Mouse (Mus musculus): Measurements from ENCODE around the gene Rinl. TPM values are rescaled to one million over a fixed set of nuclear protein-coding genes. Genes with fewer than 3 reads are reported as not detected.
A peak's percentile ranks its signal among the peaks of the same experiment; 100 is the strongest.

The Rinl gene
- polyA plus RNA-seq, 1 experiment = 7.1 TPM

GRCm38 (mm10) chr7:28829821-28830220 is 41.1 kb downstream of the Rinl start:
- Histone ChIP-seq H3K27me3 (ENCODE audit: control insufficient read depth, insufficient read depth, low read length) (no peaks in the 10 kb centered on the region), H3K36me3 (ENCODE audit: control insufficient read depth, insufficient read depth, low read length) (peaks cover 16% of the 10 kb centered on the region), H3K27ac (ENCODE audit: insufficient read depth, low read depth, low read length) (no peak overlapping the region), H3K4me1 (ENCODE audit: control insufficient read depth, insufficient read depth, insufficient read length, low read length) (peaks cover 26% of the 10 kb centered on the region), H3K4me3 (ENCODE audit: low read depth, low read length) (no peak overlapping the region)
- no peak for TF ChIP-seq CTCF (IDR thresholded peaks at IDR 0.05; ENCODE audit: extremely low read depth, insufficient read length, insufficient replicate concordance, low read depth, low read length)
- WGBS = 82% methylated on average over 8 of the region's 8 CpGs

GRCm38 (mm10) chr7:28830981-28831380 is 42.2 kb downstream of the Rinl start:
- TF ChIP-seq POLR2A (IDR thresholded peaks at IDR 0.05; ENCODE audit: low read depth, low read length) (no peak), CTCF (IDR thresholded peaks at IDR 0.05; ENCODE audit: extremely low read depth, insufficient read length, insufficient replicate concordance, low read depth, low read length) (no peak)
- peak overlapping the region; percentile 99 for H3K27ac ChIP-seq (ENCODE audit: insufficient read depth, low read depth, low read length)
- peaks cover 26% of the 10 kb centered on the region for H3K4me1 ChIP-seq (ENCODE audit: control insufficient read depth, insufficient read depth, insufficient read length, low read length)
- H3K27me3 ChIP-seq (ENCODE audit: control insufficient read depth, insufficient read depth, low read length) = no peaks in the 10 kb centered on the region
- peaks cover 21% of the 10 kb centered on the region for H3K36me3 ChIP-seq (ENCODE audit: control insufficient read depth, insufficient read depth, low read length)
- 31% methylated on average over 5 of the region's 5 CpGs for WGBS
- peak overlapping the region; percentile 47 for H3K4me3 ChIP-seq (ENCODE audit: low read depth, low read length)

DNA sequence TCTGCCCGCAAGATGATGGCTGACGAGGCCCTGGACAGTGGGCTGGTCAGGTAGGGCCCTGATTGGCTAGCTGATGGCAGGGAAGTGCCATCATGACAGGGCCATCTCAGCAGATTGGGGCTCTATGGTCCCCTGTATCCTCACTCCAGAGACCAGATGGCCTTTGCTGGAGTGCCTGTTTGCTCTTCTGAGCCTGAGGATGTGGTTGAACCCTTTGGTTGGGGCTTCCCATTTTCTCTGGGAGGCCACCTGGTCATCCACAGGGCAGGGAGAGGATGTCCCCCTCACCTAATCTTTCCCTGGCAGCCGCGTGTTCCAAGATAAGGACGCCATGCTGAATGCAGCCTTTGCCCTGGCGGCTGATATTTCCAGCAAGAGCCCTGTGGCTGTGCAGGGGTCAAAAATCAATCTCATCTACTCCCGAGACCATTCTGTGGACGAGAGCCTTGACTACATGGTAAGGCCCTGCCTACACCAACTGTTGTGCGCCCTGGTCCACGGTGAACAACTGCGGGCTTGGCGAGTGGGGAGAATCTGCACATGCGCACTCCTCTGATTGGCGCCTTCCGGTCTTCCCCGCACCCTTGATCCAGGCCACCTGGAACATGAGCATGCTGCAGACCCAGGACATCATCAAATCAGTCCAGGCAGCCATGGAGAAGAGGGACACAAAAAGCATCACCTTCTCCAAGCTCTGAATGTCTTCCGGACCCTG is 42.8 kb downstream of the Rinl start:
- no peaks in the 10 kb centered on the region for H3K27me3 ChIP-seq (ENCODE audit: control insufficient read depth, insufficient read depth, low read length)
- peak overlapping the region; percentile 47 for H3K4me3 ChIP-seq (ENCODE audit: low read depth, low read length)
- H3K36me3 ChIP-seq (ENCODE audit: control insufficient read depth, insufficient read depth, low read length) = peaks cover 26% of the 10 kb centered on the region
- no peak for TF ChIP-seq CTCF (IDR thresholded peaks at IDR 0.05; ENCODE audit: extremely low read depth, insufficient read length, insufficient replicate concordance, low read depth, low read length)
- no peak; the same call in 1 of the 2 replicates for TF ChIP-seq POLR2A (IDR thresholded peaks at IDR 0.05; ENCODE audit: low read depth, low read length)
- peak overlapping the region; percentile 99 for H3K27ac ChIP-seq (ENCODE audit: insufficient read depth, low read depth, low read length)
- WGBS = 35% methylated on average over 17 of the region's 17 CpGs
- peaks cover 23% of the 10 kb centered on the region for H3K4me1 ChIP-seq (ENCODE audit: control insufficient read depth, insufficient read depth, insufficient read length, low read length)

DNA sequence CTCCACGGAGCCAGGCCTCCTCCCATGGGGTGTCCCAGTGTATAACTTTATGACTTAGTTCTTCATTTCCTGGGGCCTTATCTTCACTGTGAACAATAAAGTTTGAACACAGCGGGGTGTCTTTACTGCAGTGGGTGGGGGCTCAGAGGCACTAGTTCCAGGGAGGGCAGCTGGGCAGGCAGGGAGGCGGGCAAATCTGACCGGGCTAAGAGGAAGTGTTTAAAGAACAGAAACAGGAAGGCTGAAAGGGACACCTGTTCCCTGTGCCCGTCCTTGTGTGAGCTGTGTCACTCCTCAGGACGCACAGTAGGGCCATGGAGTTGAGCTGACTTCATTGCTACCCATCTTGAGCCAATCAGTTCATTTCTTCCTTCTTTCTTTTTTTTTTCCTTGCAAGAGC is 43.4 kb downstream of the Rinl start:
- H3K27me3 ChIP-seq (ENCODE audit: control insufficient read depth, insufficient read depth, low read length) = no peaks in the 10 kb centered on the region
- peaks cover 22% of the 10 kb centered on the region for H3K4me1 ChIP-seq (ENCODE audit: control insufficient read depth, insufficient read depth, insufficient read length, low read length)
- H3K36me3 ChIP-seq (ENCODE audit: control insufficient read depth, insufficient read depth, low read length) = peaks cover 32% of the 10 kb centered on the region
- H3K27ac ChIP-seq (ENCODE audit: insufficient read depth, low read depth, low read length) = peak overlapping the region; percentile 99
- peak overlapping the region; percentile 47 for H3K4me3 ChIP-seq (ENCODE audit: low read depth, low read length)
- TF ChIP-seq CTCF (IDR thresholded peaks at IDR 0.05; ENCODE audit: extremely low read depth, insufficient read length, insufficient replicate concordance, low read depth, low read length) (no peak), POLR2A (IDR thresholded peaks at IDR 0.05; ENCODE audit: low read depth, low read length) (peak; percentile 74)
- WGBS = 19% methylated on average over 6 of the region's 6 CpGs

DNA sequence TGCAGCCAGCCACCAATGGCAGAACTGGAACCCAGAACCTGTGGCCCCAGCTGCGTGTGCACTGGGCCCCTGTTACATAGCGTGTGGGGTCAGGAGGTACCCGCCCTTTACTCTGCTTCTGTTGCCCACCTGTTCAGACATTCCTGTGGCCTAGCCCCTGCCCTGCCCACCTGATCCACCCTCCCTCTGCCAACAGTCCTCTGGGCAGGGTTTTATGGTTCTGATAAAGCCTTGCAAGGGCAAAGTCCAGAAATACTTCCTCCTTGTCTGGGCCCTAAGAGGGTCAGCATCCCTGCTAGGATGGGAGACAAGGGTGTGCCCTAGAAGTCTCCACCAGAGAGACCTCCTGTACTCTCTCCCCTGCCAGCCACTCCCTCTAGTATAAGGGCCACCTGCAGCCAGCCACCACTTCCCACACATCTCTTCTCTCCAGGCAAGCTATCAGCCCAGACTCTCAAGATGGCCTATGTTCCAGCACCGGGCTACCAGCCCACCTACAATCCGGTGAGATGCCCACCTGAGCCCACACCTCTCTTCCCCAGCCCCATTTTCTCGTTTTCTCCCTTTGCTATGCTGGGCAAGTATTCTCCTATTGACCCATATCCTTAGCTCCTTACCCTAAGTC is 45.1 kb downstream of the Rinl start, which contains the start of gene Lgals4:
Gene Lgals4, plus strand, starts transcription at position 132 of the 625 bp plus-strand sequence.
- 32% methylated on average over 6 of the region's 6 CpGs for WGBS

GRCm38 (mm10) chr7:28836936-28837335 is 48.2 kb downstream of the Rinl start:
- TF ChIP-seq CTCF (IDR thresholded peaks at IDR 0.05; ENCODE audit: extremely low read depth, insufficient read length, insufficient replicate concordance, low read depth, low read length) (no peak), POLR2A (IDR thresholded peaks at IDR 0.05; ENCODE audit: low read depth, low read length) (no peak)
- Histone ChIP-seq H3K27me3 (ENCODE audit: control insufficient read depth, insufficient read depth, low read length) (no peaks in the 10 kb centered on the region), H3K4me1 (ENCODE audit: control insufficient read depth, insufficient read depth, insufficient read length, low read length) (peaks cover 15% of the 10 kb centered on the region), H3K36me3 (ENCODE audit: control insufficient read depth, insufficient read depth, low read length) (peaks cover 51% of the 10 kb centered on the region), H3K27ac (ENCODE audit: insufficient read depth, low read depth, low read length) (peak overlapping the region; percentile 96), H3K4me3 (ENCODE audit: low read depth, low read length) (peak overlapping the region; percentile 60)
- WGBS = 40% methylated on average over 5 of the region's 5 CpGs

More for the DNA sequence above, 45.1 kb downstream of the Rinl start, which contains the start of gene Lgals4:
- H3K36me3 ChIP-seq (ENCODE audit: control insufficient read depth, insufficient read depth, low read length) = peaks cover 39% of the 10 kb centered on the region
- H3K27ac ChIP-seq (ENCODE audit: insufficient read depth, low read depth, low read length) = peak within 1 kb of the TSS; percentile 99
- H3K4me1 ChIP-seq (ENCODE audit: control insufficient read depth, insufficient read depth, insufficient read length, low read length) = peaks cover 22% of the 10 kb centered on the region
- TF ChIP-seq POLR2A (IDR thresholded peaks at IDR 0.05; ENCODE audit: low read depth, low read length) (peak; percentile 92), CTCF (IDR thresholded peaks at IDR 0.05; ENCODE audit: extremely low read depth, insufficient read length, insufficient replicate concordance, low read depth, low read length) (no peak)
- H3K4me3 ChIP-seq (ENCODE audit: low read depth, low read length) = peak within 1 kb of the TSS; percentile 75
- no peaks in the 10 kb centered on the region for H3K27me3 ChIP-seq (ENCODE audit: control insufficient read depth, insufficient read depth, low read length)

GRCm38 (mm10) chr7:28838331-28838730 is 49.6 kb downstream of the Rinl start:
- Histone ChIP-seq H3K36me3 (ENCODE audit: control insufficient read depth, insufficient read depth, low read length) (peaks cover 51% of the 10 kb centered on the region), H3K27ac (ENCODE audit: insufficient read depth, low read depth, low read length) (peak overlapping the region; percentile 97), H3K4me3 (ENCODE audit: low read depth, low read length) (peak overlapping the region; percentile 39), H3K27me3 (ENCODE audit: control insufficient read depth, insufficient read depth, low read length) (no peaks in the 10 kb centered on the region), H3K4me1 (ENCODE audit: control insufficient read depth, insufficient read depth, insufficient read length, low read length) (peaks cover 16% of the 10 kb centered on the region)
- no peak for TF ChIP-seq CTCF (IDR thresholded peaks at IDR 0.05; ENCODE audit: extremely low read depth, insufficient read length, insufficient replicate concordance, low read depth, low read length)
- TF ChIP-seq POLR2A (IDR thresholded peaks at IDR 0.05; ENCODE audit: low read depth, low read length) = no peak
- WGBS = 30% methylated on average over 9 of the region's 9 CpGs
